Mouse (Mus musculus): ENCODE data around the gene Tmem37. TPM values are rescaled to one million over a fixed set of nuclear protein-coding genes. Genes with fewer than 3 reads are reported as not detected.
A peak's percentile ranks its signal among the peaks of the same experiment; 100 is the strongest.

Gene Tmem37
- polyA plus RNA-seq, 1 experiment: 83.0 TPM

- H3K27ac ChIP-seq (ENCODE audit: insufficient read depth, low read depth, low read length): no peak overlapping the region
- peaks cover 26% of the 10 kb centered on the region for H3K4me1 ChIP-seq (ENCODE audit: control insufficient read depth, insufficient read depth, low read length)
- TF ChIP-seq CTCF (IDR thresholded peaks at IDR 0.05; ENCODE audit: low read depth, low read length) (no peak), POLR2A (IDR thresholded peaks at IDR 0.05; ENCODE audit: borderline replicate concordance, low read depth, low read length) (no peak)
- no peak overlapping the region for H3K4me3 ChIP-seq (ENCODE audit: insufficient read depth, low read length)
Observed at GRCm38 (mm10) chr1:120115671-120116081, 41.8 kb upstream of the Tmem37 start.

- TF ChIP-seq CTCF (IDR thresholded peaks at IDR 0.05; ENCODE audit: low read depth, low read length) (no peak), POLR2A (IDR thresholded peaks at IDR 0.05; ENCODE audit: borderline replicate concordance, low read depth, low read length) (no peak)
- H3K4me1 ChIP-seq (ENCODE audit: control insufficient read depth, insufficient read depth, low read length): peaks cover 9% of the 10 kb centered on the region
- no peak overlapping the region for H3K27ac ChIP-seq (ENCODE audit: insufficient read depth, low read depth, low read length)
- no peak overlapping the region for H3K4me3 ChIP-seq (ENCODE audit: insufficient read depth, low read length)
Observed at GRCm38 (mm10) chr1:120112251-120113187, 38.6 kb upstream of the Tmem37 start.

GRCm38 (mm10) chr1:120111766-120112165 is 37.9 kb upstream of the Tmem37 start:
- Histone ChIP-seq H3K27ac (ENCODE audit: insufficient read depth, low read depth, low read length) (no peak overlapping the region), H3K4me3 (ENCODE audit: insufficient read depth, low read length) (no peak overlapping the region), H3K4me1 (ENCODE audit: control insufficient read depth, insufficient read depth, low read length) (peaks cover 9% of the 10 kb centered on the region)
- TF ChIP-seq POLR2A (IDR thresholded peaks at IDR 0.05; ENCODE audit: borderline replicate concordance, low read depth, low read length): no peak
- TF ChIP-seq CTCF (IDR thresholded peaks at IDR 0.05; ENCODE audit: low read depth, low read length): no peak

GRCm38 (mm10) chr1:120109741-120110432 is 36.0 kb upstream of the Tmem37 start:
- no peak overlapping the region for H3K4me3 ChIP-seq (ENCODE audit: insufficient read depth, low read length)
- H3K27ac ChIP-seq (ENCODE audit: insufficient read depth, low read depth, low read length): no peak overlapping the region
- peaks cover 9% of the 10 kb centered on the region for H3K4me1 ChIP-seq (ENCODE audit: control insufficient read depth, insufficient read depth, low read length)
- TF ChIP-seq CTCF (IDR thresholded peaks at IDR 0.05; ENCODE audit: low read depth, low read length) (no peak), POLR2A (IDR thresholded peaks at IDR 0.05; ENCODE audit: borderline replicate concordance, low read depth, low read length) (no peak)

GRCm38 (mm10) chr1:120105556-120105959 is 31.7 kb upstream of the Tmem37 start:
- no peak overlapping the region for H3K4me3 ChIP-seq (ENCODE audit: insufficient read depth, low read length)
- H3K27ac ChIP-seq (ENCODE audit: insufficient read depth, low read depth, low read length): no peak overlapping the region
- TF ChIP-seq POLR2A (IDR thresholded peaks at IDR 0.05; ENCODE audit: borderline replicate concordance, low read depth, low read length) (no peak), CTCF (IDR thresholded peaks at IDR 0.05; ENCODE audit: low read depth, low read length) (no peak)
- peaks cover 6% of the 10 kb centered on the region for H3K4me1 ChIP-seq (ENCODE audit: control insufficient read depth, insufficient read depth, low read length)

GRCm38 (mm10) chr1:120101227-120101609 is 27.3 kb upstream of the Tmem37 start:
- peaks cover 23% of the 10 kb centered on the region for H3K4me1 ChIP-seq (ENCODE audit: control insufficient read depth, insufficient read depth, low read length)
- H3K4me3 ChIP-seq (ENCODE audit: insufficient read depth, low read length): no peak overlapping the region
- TF ChIP-seq POLR2A (IDR thresholded peaks at IDR 0.05; ENCODE audit: borderline replicate concordance, low read depth, low read length) (no peak), CTCF (IDR thresholded peaks at IDR 0.05; ENCODE audit: low read depth, low read length) (no peak)
- H3K27ac ChIP-seq (ENCODE audit: insufficient read depth, low read depth, low read length): no peak overlapping the region

- Histone ChIP-seq H3K27ac (ENCODE audit: insufficient read depth, low read depth, low read length) (peak overlapping the region; percentile 82), H3K4me1 (ENCODE audit: control insufficient read depth, insufficient read depth, low read length) (peaks cover 23% of the 10 kb centered on the region), H3K4me3 (ENCODE audit: insufficient read depth, low read length) (no peak overlapping the region)
- TF ChIP-seq CTCF (IDR thresholded peaks at IDR 0.05; ENCODE audit: low read depth, low read length): no peak
- TF ChIP-seq POLR2A (IDR thresholded peaks at IDR 0.05; ENCODE audit: borderline replicate concordance, low read depth, low read length): no peak
Observed at GRCm38 (mm10) chr1:120100456-120101226, 26.8 kb upstream of the Tmem37 start.

- Histone ChIP-seq H3K27ac (ENCODE audit: insufficient read depth, low read depth, low read length) (peak overlapping the region; percentile 85), H3K4me1 (ENCODE audit: control insufficient read depth, insufficient read depth, low read length) (peaks cover 23% of the 10 kb centered on the region), H3K4me3 (ENCODE audit: insufficient read depth, low read length) (peak overlapping the region; percentile 34)
- TF ChIP-seq POLR2A (IDR thresholded peaks at IDR 0.05; ENCODE audit: borderline replicate concordance, low read depth, low read length) (no peak), CTCF (IDR thresholded peaks at IDR 0.05; ENCODE audit: low read depth, low read length) (no peak)
Observed at GRCm38 (mm10) chr1:120099483-120099882, 25.6 kb upstream of the Tmem37 start.

- H3K27ac ChIP-seq (ENCODE audit: insufficient read depth, low read depth, low read length): no peak overlapping the region
- TF ChIP-seq POLR2A (IDR thresholded peaks at IDR 0.05; ENCODE audit: borderline replicate concordance, low read depth, low read length) (no peak), CTCF (IDR thresholded peaks at IDR 0.05; ENCODE audit: low read depth, low read length) (peak; percentile 44; the same call in 1 of the 2 replicates)
- no peak overlapping the region for H3K4me3 ChIP-seq (ENCODE audit: insufficient read depth, low read length)
Observed at GRCm38 (mm10) chr1:120098327-120098726, 24.5 kb upstream of the Tmem37 start.

More at GRCm38 (mm10) chr1:120098327-120098726, 24.5 kb upstream of the Tmem37 start:
- H3K4me1 ChIP-seq (ENCODE audit: control insufficient read depth, insufficient read depth, low read length): peaks cover 23% of the 10 kb centered on the region

Data from bone marrow macrophage, adult 2 months (primary cell).